Mouse (Mus musculus): Measurements from ENCODE around the gene Senp3.

Gene Senp3

GRCm38 (mm10) chr11:69657462-69657881 is 24.4 kb downstream of the Senp3 start:
- H3K27me3 ChIP-seq (ENCODE audit: insufficient read depth, low read length): no peaks in the 10 kb centered on the region
- H3K36me3 ChIP-seq (ENCODE audit: insufficient read depth, low read length): peaks cover 72% of the 10 kb centered on the region
- no peak for TF ChIP-seq POU5F1 (IDR thresholded peaks at IDR 0.05; ENCODE audit: borderline replicate concordance, low read length)
- TF ChIP-seq NANOG (IDR thresholded peaks at IDR 0.05; ENCODE audit: borderline replicate concordance, low read length): no peak
- TF ChIP-seq CTCF (conservative IDR thresholded peaks at IDR 0.05; ENCODE audit: low read length): no peak
- H3K4me3 ChIP-seq (replicated peaks; ENCODE audit: low read length): peak overlapping the region; percentile 84
- no peaks in the 10 kb centered on the region for H3K9me3 ChIP-seq (ENCODE audit: low read length)
- H3K4me1 ChIP-seq (replicated peaks; ENCODE audit: low read depth, low read length): peaks cover 87% of the 10 kb centered on the region

GRCm38 (mm10) chr11:69656617-69657461 is 25.0 kb downstream of the Senp3 start:
- H3K4me1 ChIP-seq (replicated peaks; ENCODE audit: low read depth, low read length): peaks cover 94% of the 10 kb centered on the region
- no peaks in the 10 kb centered on the region for H3K9me3 ChIP-seq (ENCODE audit: low read length)
- no peak for TF ChIP-seq POU5F1 (IDR thresholded peaks at IDR 0.05; ENCODE audit: borderline replicate concordance, low read length)
- TF ChIP-seq CTCF (conservative IDR thresholded peaks at IDR 0.05; ENCODE audit: low read length): peak; percentile 80
- peaks cover 78% of the 10 kb centered on the region for H3K36me3 ChIP-seq (ENCODE audit: insufficient read depth, low read length)
- H3K4me3 ChIP-seq (replicated peaks; ENCODE audit: low read length): peak overlapping the region; percentile 84
- no peaks in the 10 kb centered on the region for H3K27me3 ChIP-seq (ENCODE audit: insufficient read depth, low read length)

- peaks cover 86% of the 10 kb centered on the region for H3K36me3 ChIP-seq (ENCODE audit: insufficient read depth, low read length)
- H3K9me3 ChIP-seq (ENCODE audit: low read length): no peaks in the 10 kb centered on the region
- H3K4me1 ChIP-seq (replicated peaks; ENCODE audit: low read depth, low read length): peaks cover 93% of the 10 kb centered on the region
- no peaks in the 10 kb centered on the region for H3K27me3 ChIP-seq (ENCODE audit: insufficient read depth, low read length)
- TF ChIP-seq POU5F1 (IDR thresholded peaks at IDR 0.05; ENCODE audit: borderline replicate concordance, low read length) (no peak), NANOG (IDR thresholded peaks at IDR 0.05; ENCODE audit: borderline replicate concordance, low read length) (no peak), CTCF (conservative IDR thresholded peaks at IDR 0.05; ENCODE audit: low read length) (no peak)
- H3K4me3 ChIP-seq (replicated peaks; ENCODE audit: low read length): peak overlapping the region; percentile 84
Measured at GRCm38 (mm10) chr11:69656065-69656455, 25.8 kb downstream of the Senp3 start.

- peak within 1 kb of the TSS; percentile 84 for H3K4me3 ChIP-seq (replicated peaks; ENCODE audit: low read length)
- H3K4me1 ChIP-seq (replicated peaks; ENCODE audit: low read depth, low read length): peaks cover 94% of the 10 kb centered on the region
- TF ChIP-seq CTCF (conservative IDR thresholded peaks at IDR 0.05; ENCODE audit: low read length): peak; percentile 60
- no peak for TF ChIP-seq POU5F1 (IDR thresholded peaks at IDR 0.05; ENCODE audit: borderline replicate concordance, low read length)
- no peaks in the 10 kb centered on the region for H3K9me3 ChIP-seq (ENCODE audit: low read length)
- H3K36me3 ChIP-seq (ENCODE audit: insufficient read depth, low read length): peaks cover 87% of the 10 kb centered on the region
- no peaks in the 10 kb centered on the region for H3K27me3 ChIP-seq (ENCODE audit: insufficient read depth, low read length)
Measured at GRCm38 (mm10) chr11:69655264-69656064, 26.4 kb downstream of the Senp3 start, which contains the start of gene Sox15. Sox15 (plus strand) TSS chr11:69655314.

- Histone ChIP-seq H3K36me3 (ENCODE audit: insufficient read depth, low read length) (peaks cover 87% of the 10 kb centered on the region), H3K4me1 (replicated peaks; ENCODE audit: low read depth, low read length) (peaks cover 94% of the 10 kb centered on the region), H3K4me3 (replicated peaks; ENCODE audit: low read length) (peak overlapping the region; percentile 84), H3K27me3 (ENCODE audit: insufficient read depth, low read length) (no peaks in the 10 kb centered on the region), H3K9me3 (ENCODE audit: low read length) (no peaks in the 10 kb centered on the region)
- TF ChIP-seq POU5F1 (IDR thresholded peaks at IDR 0.05; ENCODE audit: borderline replicate concordance, low read length): no peak
- TF ChIP-seq CTCF (conservative IDR thresholded peaks at IDR 0.05; ENCODE audit: low read length): no peak
- TF ChIP-seq NANOG (IDR thresholded peaks at IDR 0.05; ENCODE audit: borderline replicate concordance, low read length): no peak
Measured at GRCm38 (mm10) chr11:69654760-69655159, 27.1 kb downstream of the Senp3 start.

GRCm38 (mm10) chr11:69653399-69653798 is 28.5 kb downstream of the Senp3 start:
- H3K4me1 ChIP-seq (replicated peaks; ENCODE audit: low read depth, low read length): peaks cover 84% of the 10 kb centered on the region
- H3K4me3 ChIP-seq (replicated peaks; ENCODE audit: low read length): no peak overlapping the region; the same call in 1 of the 2 replicates
- no peaks in the 10 kb centered on the region for H3K27me3 ChIP-seq (ENCODE audit: insufficient read depth, low read length)
- H3K36me3 ChIP-seq (ENCODE audit: insufficient read depth, low read length): peaks cover 87% of the 10 kb centered on the region
- TF ChIP-seq POU5F1 (IDR thresholded peaks at IDR 0.05; ENCODE audit: borderline replicate concordance, low read length): no peak
- no peak for TF ChIP-seq NANOG (IDR thresholded peaks at IDR 0.05; ENCODE audit: borderline replicate concordance, low read length)
- TF ChIP-seq CTCF (conservative IDR thresholded peaks at IDR 0.05; ENCODE audit: low read length): no peak
- H3K9me3 ChIP-seq (ENCODE audit: low read length): no peaks in the 10 kb centered on the region

GRCm38 (mm10) chr11:69645860-69646259 is 36.0 kb downstream of the Senp3 start:
- Histone ChIP-seq H3K36me3 (ENCODE audit: insufficient read depth, low read length) (peaks cover 100% of the 10 kb centered on the region), H3K4me1 (replicated peaks; ENCODE audit: low read depth, low read length) (peaks cover 22% of the 10 kb centered on the region), H3K4me3 (replicated peaks; ENCODE audit: low read length) (no peak overlapping the region), H3K27me3 (ENCODE audit: insufficient read depth, low read length) (no peaks in the 10 kb centered on the region), H3K9me3 (ENCODE audit: low read length) (no peaks in the 10 kb centered on the region)
- no peak for TF ChIP-seq CTCF (conservative IDR thresholded peaks at IDR 0.05; ENCODE audit: low read length)
- no peak for TF ChIP-seq NANOG (IDR thresholded peaks at IDR 0.05; ENCODE audit: borderline replicate concordance, low read length)
- TF ChIP-seq POU5F1 (IDR thresholded peaks at IDR 0.05; ENCODE audit: borderline replicate concordance, low read length): no peak

- H3K4me3 ChIP-seq (replicated peaks; ENCODE audit: low read length): no peak overlapping the region
Measured at GRCm38 (mm10) chr11:69635471-69635870, 46.4 kb downstream of the Senp3 start.

More at GRCm38 (mm10) chr11:69635471-69635870, 46.4 kb downstream of the Senp3 start:
- Histone ChIP-seq H3K36me3 (ENCODE audit: insufficient read depth, low read length) (peaks cover 57% of the 10 kb centered on the region), H3K9me3 (ENCODE audit: low read length) (no peaks in the 10 kb centered on the region), H3K4me1 (replicated peaks; ENCODE audit: low read depth, low read length) (peaks cover 44% of the 10 kb centered on the region), H3K27me3 (ENCODE audit: insufficient read depth, low read length) (no peaks in the 10 kb centered on the region)
- no peak for TF ChIP-seq CTCF (conservative IDR thresholded peaks at IDR 0.05; ENCODE audit: low read length)
- no peak for TF ChIP-seq POU5F1 (IDR thresholded peaks at IDR 0.05; ENCODE audit: borderline replicate concordance, low read length)
- no peak for TF ChIP-seq NANOG (IDR thresholded peaks at IDR 0.05; ENCODE audit: borderline replicate concordance, low read length)
